20 mouse cellular contexts compared by ENCODE assay signal in genomic region chr1:74337241-74337771, GRCm38 (mm10). TPM values are rescaled to one million over a fixed set of nuclear protein-coding genes. Genes with fewer than 3 reads are reported as not detected.
DNase-seq lines count a peak whose midpoint lies in the region; ATAC-seq and TF ChIP-seq lines count a peak whose summit lies in the region.
"Had no signal": no experiment of that assay in that cellular context is flagged by ENCODE, and none has a peak within 500 bp of the region (broad histone marks: within the 10 kb centered on the region; RNA-seq: fewer than 3 reads in every experiment).

No protein-coding gene starts in this region.

- no peaks in the 10 kb centered on the region for H3K9me3 ChIP-seq in liver, embryonic 12.5 days (replicated peaks)
- H3K9me3 ChIP-seq: embryonic facial prominence, embryonic 10.5 days; hindbrain, embryonic 13.5 days had no signal

- H3K27ac ChIP-seq in gastrocnemius, adult 2 months, result peak overlapping the region; percentile 89
- peak overlapping the region; percentile 38 for H3K27ac ChIP-seq in liver, adult 2 months (replicated peaks; ENCODE audit: insufficient read depth, low read depth, low read length)
- H3K27ac ChIP-seq in liver, embryonic 12.5 days, result no peak overlapping the region
- H3K27ac ChIP-seq: hindbrain, embryonic 13.5 days; macrophage had no signal

- ATAC-seq in liver, embryonic 12.5 days, result no peak
- ATAC-seq: intestine, postnatal 0 days had no signal

- no peak for TF ChIP-seq POLR2A in liver, adult 2 months (IDR thresholded peaks at IDR 0.05; ENCODE audit: extremely low read depth, insufficient read depth, low read length)

- H3K36me3 ChIP-seq in liver, adult 2 months (ENCODE audit: control insufficient read depth, insufficient read depth, low read length), result no peaks in the 10 kb centered on the region
- no peaks in the 10 kb centered on the region for H3K36me3 ChIP-seq in liver, embryonic 12.5 days
- H3K36me3 ChIP-seq: hindbrain, embryonic 13.5 days had no signal

- no peak for TF ChIP-seq CTCF in gastrocnemius, adult 2 months (IDR thresholded peaks at IDR 0.05)
- TF ChIP-seq CTCF in liver, adult 2 months (IDR thresholded peaks at IDR 0.05; ENCODE audit: low read depth, low read length), result no peak

- 70% methylated on average over 3 of the region's 3 CpGs for WGBS in liver, adult 2 months
- 73% methylated on average over 3 of the region's 3 CpGs for WGBS in liver, embryonic 12.5 days (ENCODE audit: insufficient replicate concordance)

- intact Hi-C loops in gastrocnemius, adult 2 months (cut with DNase I), result no loop called here

- H3K4me3 ChIP-seq in gastrocnemius, adult 2 months, result no peak overlapping the region
- no peak overlapping the region for H3K4me3 ChIP-seq in liver, adult 2 months (ENCODE audit: insufficient read depth, low read depth, low read length)
- no peak overlapping the region for H3K4me3 ChIP-seq in liver, embryonic 12.5 days
- H3K4me3 ChIP-seq: embryonic facial prominence, embryonic 10.5 days; erythroblast, embryonic 14.5 days; hindbrain, embryonic 13.5 days had no signal

- peaks cover 16% of the 10 kb centered on the region; the same call in 1 of the 2 replicates for H3K79me2 ChIP-seq in liver, adult 2 months (ENCODE audit: control insufficient read depth, insufficient read depth, low read length)

- DNase-seq in gastrocnemius, adult 2 months, result no peak
- no peak for DNase-seq in gastrocnemius, adult 18-20 months (ENCODE audit: low spot score)
- peak; percentile 46 for DNase-seq in liver, adult 2 months (ENCODE audit: extremely low read depth, low read depth, low spot score)
- peak; percentile 45 for DNase-seq in cerebellum, adult 9-10 months
- DNase-seq in testis, postnatal 14 days (ENCODE audit: low spot score), result peak; percentile 79
- DNase-seq in lung, postnatal 14 days, result no peak
- DNase-seq: adrenal gland, postnatal 36 days; gastrocnemius, postnatal 25 days; kidney, postnatal 10 days; layer of hippocampus, adult 9-11 months; lung, adult 2 months; midbrain, embryonic 14.5 days; right cerebral cortex, postnatal 25 days; thymus, adult 18-20 months had no signal

- no peaks in the 10 kb centered on the region for H3K27me3 ChIP-seq in liver, adult 2 months (ENCODE audit: control insufficient read depth, insufficient read depth, low read length)
- peaks cover 13% of the 10 kb centered on the region for H3K27me3 ChIP-seq in liver, embryonic 12.5 days (replicated peaks)
- H3K27me3 ChIP-seq: hindbrain, embryonic 13.5 days had no signal

- no peak overlapping the region for H3K4me2 ChIP-seq in liver, embryonic 12.5 days
- H3K4me2 ChIP-seq: hindbrain, embryonic 13.5 days had no signal

- peaks cover 49% of the 10 kb centered on the region for H3K4me1 ChIP-seq in liver, adult 2 months (ENCODE audit: control insufficient read depth, insufficient read depth, low read length)
- peaks cover 16% of the 10 kb centered on the region for H3K4me1 ChIP-seq in liver, embryonic 12.5 days

- no peak overlapping the region for H3K9ac ChIP-seq in liver, adult 2 months (ENCODE audit: low read depth, low read length)
- H3K9ac ChIP-seq in liver, embryonic 12.5 days, result no peak overlapping the region
- H3K9ac ChIP-seq: hindbrain, embryonic 13.5 days had no signal

RNA-seq across cellular contexts. Expression of gene Catip, which starts 24.6 kb away (rescaled TPM):
- under 1 TPM in 1 of 2 experiments, not detected in 1; 0.13 TPM for total RNA-seq in gastrocnemius, adult 2 months (2021)
- total RNA-seq in gastrocnemius, adult 18-20 months (2021), result under 1 TPM in 1 of 2 experiments, not detected in 1; 0.11 TPM
- total RNA-seq in liver, adult 2 months (2014; rRNA removed), result 0.09 TPM in 1 of 2 replicates, not detected in the other
- polyA plus RNA-seq in liver, adult 2 months (2012; rRNA removed), result 0.09 TPM in 1 of 2 replicates, not detected in the other
- 0.11 and 0.14 TPM in 2 replicates for polyA plus RNA-seq in liver, embryonic 12.5 days (2016; fragmentation: Nextera tagmentation; extraction: Ambion mirVana)
- total RNA-seq: gastrocnemius, postnatal 25 days had no signal
- polyA plus RNA-seq: erythroblast, embryonic 14.5 days had no signal

RNA-seq across cellular contexts. Expression of gene Tmbim1, which starts 31.9 kb away (rescaled TPM):
- 10 to 100 TPM; 35.2 to 35.4 TPM for total RNA-seq in gastrocnemius, adult 2 months (2021)
- 10 to 100 TPM; 29.0 to 42.2 TPM for total RNA-seq in gastrocnemius, adult 18-20 months (2021)
- total RNA-seq in liver, adult 2 months (2014; rRNA removed), result 26.1 and 31.5 TPM in 2 replicates
- polyA plus RNA-seq in liver, adult 2 months (2012; rRNA removed), result 89.8 and 101 TPM in 2 replicates
- 17.5 and 18.6 TPM in 2 replicates for polyA plus RNA-seq in liver, embryonic 12.5 days (2016; fragmentation: Nextera tagmentation; extraction: Ambion mirVana)

RNA-seq across cellular contexts. Expression of gene Slc11a1, which starts 37.7 kb away (rescaled TPM):
- total RNA-seq in gastrocnemius, adult 2 months (2021), result 1 to 10 TPM; 3.8 to 5.6 TPM
- 1 to 10 TPM; 3.6 to 8.1 TPM for total RNA-seq in gastrocnemius, adult 18-20 months (2021)
- total RNA-seq in liver, adult 2 months (2014; rRNA removed), result 17.5 and 23.4 TPM in 2 replicates
- polyA plus RNA-seq in liver, adult 2 months (2012; rRNA removed), result 10.8 and 21.4 TPM in 2 replicates
- 8.6 and 9.0 TPM in 2 replicates for polyA plus RNA-seq in liver, embryonic 12.5 days (2016; fragmentation: Nextera tagmentation; extraction: Ambion mirVana)

RNA-seq across cellular contexts. Expression of gene Pnkd, which starts 52.6 kb away (rescaled TPM):
- 10 to 100 TPM; 45.4 to 70.5 TPM for total RNA-seq in gastrocnemius, adult 2 months (2021)
- 10 to 100 TPM; 54.0 to 63.3 TPM for total RNA-seq in gastrocnemius, adult 18-20 months (2021)
- 28.0 and 34.4 TPM in 2 replicates for total RNA-seq in liver, adult 2 months (2014; rRNA removed)
- polyA plus RNA-seq in liver, adult 2 months (2012; rRNA removed), result 130 and 138 TPM in 2 replicates
- 45.7 and 48.7 TPM in 2 replicates for polyA plus RNA-seq in liver, embryonic 12.5 days (2016; fragmentation: Nextera tagmentation; extraction: Ambion mirVana)

RNA-seq across cellular contexts. Expression of gene Aamp, which starts 52.8 kb away (rescaled TPM):
- 10 to 100 TPM; 69.4 to 76.1 TPM for total RNA-seq in gastrocnemius, adult 2 months (2021)
- total RNA-seq in gastrocnemius, adult 18-20 months (2021), result 10 to 100 TPM; 74.4 to 77.1 TPM
- 112 and 115 TPM in 2 replicates for total RNA-seq in liver, adult 2 months (2014; rRNA removed)
- polyA plus RNA-seq in liver, adult 2 months (2012; rRNA removed), result 156 TPM in 2 replicates
- polyA plus RNA-seq in liver, embryonic 12.5 days (2016; fragmentation: Nextera tagmentation; extraction: Ambion mirVana), result 119 and 120 TPM in 2 replicates

Comparison
In these comparisons a context has a peak if more than half of its experiments do, and no peak if none do; other contexts are left out.
1. DNase-seq: peak in liver, adult 2 months (single experiment), cerebellum, adult 9-10 months (single experiment) and testis, postnatal 14 days (single experiment); none in gastrocnemius, adult 2 months (single experiment), gastrocnemius, adult 18-20 months (single experiment) and lung, postnatal 14 days (single experiment).